Mouse (Mus musculus) heart, embryonic 12.5 days (tissue): Measurements from ENCODE around the gene Amz1. TPM values are rescaled to one million over a fixed set of nuclear protein-coding genes. Genes with fewer than 3 reads are reported as not detected.
A peak's percentile ranks its signal among the peaks of the same experiment; 100 is the strongest.

Source experiments
- ATAC-seq: fragments of 200-750 bp; cut with Nextera tagmentation; 2 replicates; pipeline ENCODE4 v1.8.0; 2017; ENCODE audit warnings: moderate TSS enrichment, moderate library complexity; ENCODE audit not compliant: insufficient number of reproducible peaks, low FRiP score
- H3K27ac ChIP-seq: fragments of 300-500 bp; sonication (generic); 2 replicates; pipeline ENCODE4 v1.5.1; 2016; ENCODE audit warnings: mild to moderate bottlenecking, moderate library complexity; ENCODE audit not compliant: poor library complexity, severe bottlenecking
- H3K27me3 ChIP-seq: fragments of 300-500 bp; sonication (generic); replicated peaks from 2 replicates; pipeline ENCODE4 v1.6.1; 2016; ENCODE audit warnings: mild to moderate bottlenecking, moderate library complexity
- H3K36me3 ChIP-seq: fragments of 300-500 bp; sonication (generic); 2 replicates; pipeline ENCODE4 v1.6.1; 2016; ENCODE audit warnings: mild to moderate bottlenecking, moderate library complexity
- H3K4me1 ChIP-seq: fragments of 300-500 bp; sonication (generic); replicated peaks from 2 replicates; pipeline ENCODE4 v1.6.1; 2016; ENCODE audit warnings: mild to moderate bottlenecking
- H3K4me2 ChIP-seq: fragments of 300-500 bp; sonication (generic); 2 replicates; pipeline ENCODE4 v1.6.1; 2016; ENCODE audit warnings: mild to moderate bottlenecking, moderate library complexity
- H3K4me3 ChIP-seq: fragments of 300-500 bp; sonication (generic); 2 replicates; pipeline ENCODE4 v1.5.1; 2016; ENCODE audit warnings: mild to moderate bottlenecking
- H3K9ac ChIP-seq: fragments of 300-500 bp; sonication (generic); 2 replicates; pipeline ENCODE4 v1.6.1; 2016; ENCODE audit warnings: mild to moderate bottlenecking, moderate library complexity
- H3K9me3 ChIP-seq: fragments of 300-500 bp; sonication (generic); replicated peaks from 2 replicates; pipeline ENCODE4 v1.6.1; 2016; ENCODE audit warnings: mild to moderate bottlenecking, moderate library complexity
- WGBS: fragments of 180-500 bp; shearing (Covaris S2); methylation state at CpG from one replicate; pipeline ENCODE4 v1.1.7; 2016; 5-methylcytosine and 5-hydroxymethylcytosine counted together
- polyA plus RNA-seq: library from polyadenylated mRNA; unstranded; fragments of >200 nt; fragmentation: Nextera tagmentation; extraction: Ambion mirVana; gene quantifications from 2 replicates; pipeline ENCODE4 v1.2.1, GENCODE M21; 2016

Amz1 gene
- polyA plus RNA-seq, 1 experiment from 2014 or later = 0.40 TPM

DNA sequence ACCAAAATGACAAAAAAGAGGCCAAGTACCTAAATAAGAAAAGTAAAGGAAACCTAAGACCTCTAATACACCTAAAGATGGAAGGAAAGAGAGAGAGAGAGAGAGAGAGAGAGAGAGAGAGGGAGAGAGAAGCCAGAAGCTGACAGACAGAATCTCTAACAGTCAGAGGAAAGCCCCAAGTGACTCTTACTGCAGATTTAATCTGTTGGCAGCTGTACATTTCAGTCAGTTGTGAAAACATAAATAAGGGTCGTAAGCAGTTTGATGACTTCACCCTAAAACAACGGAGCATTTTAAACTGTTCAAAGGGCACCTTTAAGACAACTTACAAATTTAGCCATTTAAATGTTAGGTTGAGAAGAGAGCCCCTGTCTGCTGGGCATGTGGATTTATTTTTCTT, 66.5 kb downstream of the Amz1 start:
- peak overlapping the region; percentile 81 for H3K27ac ChIP-seq
- no peak for ATAC-seq
- H3K4me3 ChIP-seq = no peak overlapping the region
- peaks cover 79% of the 10 kb centered on the region for H3K4me1 ChIP-seq
- H3K9ac ChIP-seq = no peak overlapping the region
- H3K36me3 ChIP-seq = peaks cover 6% of the 10 kb centered on the region; the same call in 1 of the 2 replicates
- 45% methylated on average over 2 of the region's 2 CpGs for WGBS
- no peak overlapping the region for H3K4me2 ChIP-seq
- no peaks in the 10 kb centered on the region for H3K9me3 ChIP-seq
- H3K27me3 ChIP-seq = no peaks in the 10 kb centered on the region

DNA sequence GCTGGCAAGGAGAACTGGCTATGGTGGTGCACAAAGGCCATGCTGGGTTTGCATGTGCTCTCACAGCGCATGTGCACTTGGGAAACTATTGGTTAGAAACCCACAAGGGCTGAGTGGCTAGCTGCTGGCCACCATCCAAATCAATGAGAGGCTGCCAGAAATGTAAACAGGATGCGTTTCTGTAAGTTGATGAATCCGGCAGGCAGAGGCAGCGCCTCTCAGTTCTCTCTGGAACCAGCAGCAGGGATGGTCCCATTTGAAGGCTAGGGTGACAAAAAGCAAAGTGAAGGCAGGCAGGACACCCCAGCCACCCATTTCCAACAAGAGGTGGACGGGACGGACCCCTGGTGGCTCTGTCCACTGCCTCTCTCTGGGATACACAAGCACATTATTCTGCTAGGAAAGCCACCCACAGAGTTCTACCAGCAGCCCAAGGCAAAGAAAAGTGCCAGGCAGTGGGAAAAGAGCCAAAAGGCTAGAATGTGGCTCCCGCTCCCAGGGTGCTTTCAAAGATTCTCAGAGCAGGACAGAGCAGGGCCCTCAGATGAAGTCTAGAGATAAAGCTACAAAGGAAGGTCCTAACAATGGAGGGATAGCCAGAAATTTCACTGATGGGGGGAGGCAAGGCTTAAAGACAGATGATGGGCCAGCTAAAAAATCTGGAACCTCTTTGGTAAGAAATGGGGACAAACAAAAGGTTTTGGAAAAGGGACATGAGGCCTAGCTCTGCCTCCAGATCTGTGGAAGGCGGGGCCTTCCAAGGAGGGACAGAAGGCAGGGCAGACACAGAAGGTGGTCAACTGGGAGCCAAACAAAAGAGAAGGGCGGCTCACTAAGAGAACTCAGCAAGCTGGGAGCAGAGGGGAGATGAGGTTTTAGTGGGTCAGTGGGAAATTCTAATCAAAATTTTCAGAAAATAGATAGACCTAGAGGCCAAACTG, 67.3 kb downstream of the Amz1 start:
- Histone ChIP-seq H3K4me3 (no peak overlapping the region), H3K9me3 (no peaks in the 10 kb centered on the region), H3K27me3 (no peaks in the 10 kb centered on the region), H3K4me1 (peaks cover 72% of the 10 kb centered on the region), H3K27ac (peak overlapping the region; percentile 81), H3K9ac (0 out of 2 replicates have a peak overlapping the region, but pooled peaks have one; percentile 16), H3K36me3 (peaks cover 3% of the 10 kb centered on the region; the same call in 1 of the 2 replicates), H3K4me2 (0 out of 2 replicates have a peak overlapping the region, but pooled peaks have one; percentile 11)
- WGBS = 47% methylated on average over 9 of the region's 9 CpGs
- 0 out of 2 replicates have a peak, but pooled peaks have one; percentile 15 for ATAC-seq

DNA sequence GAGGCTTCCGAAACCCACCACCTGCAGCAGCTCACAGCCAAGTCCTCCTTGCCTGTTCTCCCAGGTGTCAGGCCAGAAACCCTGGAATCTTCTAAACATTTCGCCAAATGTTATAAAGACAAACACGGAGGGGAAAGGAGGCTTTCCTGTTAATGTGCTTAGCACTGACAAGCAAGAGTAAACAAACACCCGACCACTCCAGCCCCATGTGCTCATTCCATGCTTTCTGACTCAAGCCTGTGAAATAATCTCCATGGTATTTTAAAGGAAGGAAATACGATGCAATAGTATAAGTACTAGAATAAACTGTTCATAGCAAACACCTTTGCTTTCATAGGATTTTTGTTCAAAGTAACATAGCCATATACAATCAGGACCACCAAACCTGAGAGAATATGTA, 68.3 kb downstream of the Amz1 start:
- Histone ChIP-seq H3K4me1 (peaks cover 71% of the 10 kb centered on the region), H3K27ac (peak overlapping the region; percentile 20; the same call in 1 of the 2 replicates), H3K4me3 (no peak overlapping the region), H3K9ac (no peak overlapping the region), H3K4me2 (no peak overlapping the region), H3K36me3 (peaks cover 3% of the 10 kb centered on the region; the same call in 1 of the 2 replicates), H3K27me3 (no peaks in the 10 kb centered on the region), H3K9me3 (no peaks in the 10 kb centered on the region)
- 47% methylated on average over 5 of the region's 5 CpGs for WGBS
- no peak for ATAC-seq

DNA sequence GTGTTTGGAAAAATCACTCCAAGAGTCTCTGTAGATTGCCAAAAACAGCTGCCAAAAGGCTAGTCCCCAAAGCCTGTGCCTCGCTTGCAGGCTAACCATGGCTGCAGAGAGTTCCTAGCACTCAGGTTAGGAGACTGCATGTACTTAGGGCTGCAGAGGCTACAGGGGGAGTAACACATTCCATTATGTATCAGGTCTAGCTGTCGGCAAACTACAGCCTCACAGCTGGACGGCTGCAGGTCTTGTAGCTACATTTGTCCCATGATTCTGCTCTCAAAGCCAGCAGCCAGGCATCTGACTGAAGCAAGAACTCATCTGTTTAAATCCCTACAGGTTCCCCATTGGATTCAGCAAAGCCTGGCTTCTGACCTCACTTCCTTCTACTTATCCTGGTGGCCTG, 70.8 kb downstream of the Amz1 start:
- no peak for ATAC-seq
- Histone ChIP-seq H3K9ac (no peak overlapping the region), H3K4me3 (no peak overlapping the region), H3K27me3 (no peaks in the 10 kb centered on the region), H3K4me2 (peak overlapping the region; percentile 6; the same call in 1 of the 2 replicates), H3K9me3 (no peaks in the 10 kb centered on the region), H3K27ac (peak overlapping the region; percentile 73), H3K36me3 (no peaks in the 10 kb centered on the region), H3K4me1 (peaks cover 80% of the 10 kb centered on the region)
- 19% methylated on average over 3 of the region's 3 CpGs for WGBS

DNA sequence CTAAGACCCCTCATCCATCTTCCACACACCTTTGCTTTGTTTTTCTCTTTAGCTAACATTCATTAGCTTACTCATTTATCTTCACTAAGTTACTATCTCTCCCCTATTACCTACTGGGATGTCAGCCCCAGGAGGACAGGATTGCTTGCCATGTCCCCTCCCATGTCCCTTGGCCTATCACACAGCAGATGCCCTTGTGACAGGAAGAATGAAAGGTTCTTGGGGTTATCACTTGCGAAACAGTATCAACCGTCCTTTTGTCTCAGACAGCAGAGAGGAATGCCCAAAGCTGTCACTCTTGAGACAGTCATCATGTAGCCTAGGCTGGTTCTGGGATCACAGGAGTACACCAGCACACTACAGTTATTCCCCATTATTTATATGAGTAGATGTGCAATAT, 71.2 kb downstream of the Amz1 start:
- H3K36me3 ChIP-seq = no peaks in the 10 kb centered on the region

DNA sequence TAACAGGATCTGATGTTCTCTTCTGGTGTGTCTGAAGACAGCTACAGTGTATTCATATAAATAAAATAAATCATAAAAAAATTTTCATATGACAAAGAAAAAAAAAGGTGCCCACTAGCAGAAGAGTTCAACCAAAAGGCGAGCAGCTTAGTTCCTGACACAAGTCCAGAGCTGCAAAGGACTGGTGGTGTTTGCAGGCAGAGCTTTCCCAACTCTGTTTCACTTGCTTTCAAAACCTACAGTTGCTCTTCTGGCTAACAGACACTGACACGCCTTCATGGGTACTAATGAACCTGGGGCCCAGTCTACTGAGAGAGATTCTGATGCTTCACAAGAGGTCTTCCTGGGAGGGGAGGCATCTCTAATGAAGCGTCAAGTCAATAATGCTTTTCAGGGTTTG, 72.1 kb downstream of the Amz1 start:
- H3K4me3 ChIP-seq = no peak overlapping the region
- no peak overlapping the region for H3K27ac ChIP-seq
- 80% methylated on average over 3 of the region's 3 CpGs for WGBS
- H3K27me3 ChIP-seq = no peaks in the 10 kb centered on the region
- H3K4me1 ChIP-seq = peaks cover 81% of the 10 kb centered on the region
- no peaks in the 10 kb centered on the region for H3K9me3 ChIP-seq
- H3K36me3 ChIP-seq = no peaks in the 10 kb centered on the region
- no peak overlapping the region for H3K9ac ChIP-seq
- ATAC-seq = no peak
- H3K4me2 ChIP-seq = no peak overlapping the region

More for the DNA sequence above, 71.2 kb downstream of the Amz1 start:
- Histone ChIP-seq H3K27me3 (no peaks in the 10 kb centered on the region), H3K9ac (no peak overlapping the region), H3K4me2 (0 out of 2 replicates have a peak overlapping the region, but pooled peaks have one; percentile 6), H3K27ac (peak overlapping the region; percentile 73), H3K4me1 (peaks cover 81% of the 10 kb centered on the region), H3K4me3 (no peak overlapping the region), H3K9me3 (no peaks in the 10 kb centered on the region)
- 15% methylated on average over 2 of the region's 2 CpGs for WGBS
- no peak for ATAC-seq

DNA sequence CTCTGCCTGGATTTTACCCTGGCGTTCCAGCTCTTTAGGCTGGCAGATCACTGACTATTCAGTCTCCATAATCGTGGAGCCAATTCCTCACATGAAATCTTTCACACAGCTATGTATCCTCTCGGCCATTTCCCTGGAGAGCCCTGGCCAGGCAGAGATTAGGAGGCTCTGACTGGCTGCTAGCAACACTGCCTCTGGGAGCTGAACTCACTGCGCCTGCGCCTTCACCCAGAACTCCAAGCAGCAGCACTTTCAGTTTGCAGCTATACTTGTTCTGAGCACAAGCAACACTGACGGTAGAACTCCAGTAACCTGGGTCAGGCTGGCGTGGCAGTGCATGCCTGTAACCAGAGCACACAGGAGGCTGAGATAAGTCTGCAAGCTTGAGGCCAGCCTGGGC, 74.2 kb downstream of the Amz1 start:
- Histone ChIP-seq H3K9me3 (no peaks in the 10 kb centered on the region), H3K36me3 (no peaks in the 10 kb centered on the region), H3K4me3 (no peak overlapping the region), H3K4me1 (peaks cover 77% of the 10 kb centered on the region), H3K27me3 (no peaks in the 10 kb centered on the region), H3K9ac (0 out of 2 replicates have a peak overlapping the region, but pooled peaks have one; percentile 23), H3K4me2 (peak overlapping the region; percentile 38), H3K27ac (peak overlapping the region; percentile 67)
- WGBS = 39% methylated on average over 7 of the region's 7 CpGs
- no peak for ATAC-seq

DNA sequence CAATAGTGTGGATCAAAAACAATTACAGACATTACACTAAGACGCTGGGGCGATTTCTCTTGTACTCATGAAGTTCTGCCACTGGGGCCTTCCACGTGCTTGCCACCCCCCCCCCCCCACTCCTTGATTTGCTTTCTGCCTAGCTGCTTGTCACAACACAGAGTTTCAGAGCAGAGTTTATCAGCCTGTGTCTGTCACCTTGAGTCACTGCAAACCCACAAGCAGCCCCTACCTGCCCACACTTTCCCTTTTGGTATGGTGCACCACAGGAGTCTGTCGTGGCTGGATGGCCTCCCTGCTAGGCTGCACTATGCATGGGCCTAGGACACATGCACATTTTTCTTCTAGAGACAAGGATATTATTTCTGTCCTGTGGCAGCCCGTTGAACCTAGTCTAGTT, 74.8 kb downstream of the Amz1 start:
- Histone ChIP-seq H3K27ac (peak overlapping the region; percentile 67), H3K36me3 (no peaks in the 10 kb centered on the region), H3K9me3 (no peaks in the 10 kb centered on the region), H3K4me1 (peaks cover 77% of the 10 kb centered on the region), H3K4me3 (no peak overlapping the region), H3K9ac (no peak overlapping the region), H3K27me3 (no peaks in the 10 kb centered on the region), H3K4me2 (no peak overlapping the region)
- WGBS = 48% methylated on average over 5 of the region's 5 CpGs
- no peak for ATAC-seq

DNA sequence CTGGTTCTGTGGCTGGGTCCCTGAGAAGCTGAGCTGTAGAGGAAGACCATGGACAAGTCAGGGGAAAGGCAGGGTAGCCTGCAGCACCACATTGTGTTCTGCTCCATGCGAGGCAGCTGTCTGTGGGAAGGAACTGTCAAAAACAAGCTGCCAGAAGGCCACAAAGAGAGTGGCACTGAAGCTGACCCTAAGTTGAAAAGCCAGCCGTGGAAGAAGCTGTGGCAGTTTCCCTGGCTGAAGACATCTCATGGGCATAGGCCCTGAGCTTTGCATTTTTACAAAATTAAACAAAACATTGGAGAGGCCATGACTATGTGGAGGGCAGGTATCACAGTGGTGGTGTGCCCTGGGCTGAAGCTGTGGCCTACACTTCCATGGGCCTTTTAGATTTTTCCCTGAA, 75.3 kb downstream of the Amz1 start:
- Histone ChIP-seq H3K4me1 (peaks cover 77% of the 10 kb centered on the region), H3K4me3 (no peak overlapping the region), H3K27ac (peak overlapping the region; percentile 67; the same call in 1 of the 2 replicates), H3K4me2 (no peak overlapping the region), H3K9me3 (no peaks in the 10 kb centered on the region), H3K36me3 (no peaks in the 10 kb centered on the region), H3K27me3 (no peaks in the 10 kb centered on the region), H3K9ac (no peak overlapping the region)
- 53% methylated on average over 2 of the region's 2 CpGs for WGBS
- no peak for ATAC-seq

DNA sequence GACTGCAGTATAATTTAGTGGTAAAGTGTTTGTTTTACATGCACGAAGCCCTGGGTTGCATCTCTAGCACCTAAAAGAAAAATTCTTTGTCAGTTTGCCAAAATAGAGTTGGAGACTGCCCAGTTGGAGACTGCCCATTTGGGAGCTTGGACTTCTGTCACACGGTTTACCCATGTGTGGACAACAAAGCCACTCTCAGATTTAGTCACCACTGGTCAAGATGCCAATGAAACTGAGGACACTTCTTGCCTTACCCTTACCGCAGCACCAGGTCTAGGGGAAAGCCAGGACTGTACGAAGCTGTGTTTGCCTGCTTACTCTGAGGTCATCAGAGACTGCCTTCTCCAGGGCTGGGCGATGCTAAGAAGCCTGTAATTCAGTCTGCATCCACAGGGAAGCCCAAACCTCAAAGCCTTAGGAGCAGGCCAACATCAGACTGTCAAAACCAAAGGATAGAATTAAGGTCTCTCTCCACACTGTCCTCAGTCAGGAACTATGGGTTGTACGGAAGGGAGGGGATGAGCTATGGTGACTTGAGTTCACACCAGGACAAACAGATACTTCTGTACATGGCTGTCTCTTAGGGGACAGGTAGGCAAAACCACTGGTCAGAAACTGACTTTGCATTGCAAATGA, 76.5 kb downstream of the Amz1 start:
- H3K27ac ChIP-seq = no peak overlapping the region

DNA sequence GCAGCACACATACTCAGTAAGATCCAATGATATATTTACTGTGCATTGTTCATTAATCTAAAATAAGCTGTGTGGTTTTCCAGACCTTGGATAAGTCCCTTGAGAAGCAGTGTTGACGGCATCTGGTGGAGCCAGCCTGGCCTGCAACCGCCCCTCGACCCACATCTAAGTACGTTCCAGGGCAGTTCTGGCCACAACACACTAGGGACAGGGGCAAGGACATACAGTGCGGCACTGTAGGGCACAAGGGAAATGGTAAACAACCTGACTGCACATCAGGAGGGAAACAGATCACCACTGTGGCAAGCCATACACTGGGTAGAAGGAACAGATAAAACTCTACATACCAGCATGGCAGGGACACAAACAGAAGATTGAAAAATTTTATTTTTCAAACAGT, 77.9 kb downstream of the Amz1 start:
- Histone ChIP-seq H3K4me2 (no peak overlapping the region), H3K9ac (no peak overlapping the region), H3K36me3 (no peaks in the 10 kb centered on the region), H3K9me3 (no peaks in the 10 kb centered on the region), H3K27ac (no peak overlapping the region; the same call in 1 of the 2 replicates), H3K4me1 (peaks cover 84% of the 10 kb centered on the region), H3K4me3 (no peak overlapping the region), H3K27me3 (no peaks in the 10 kb centered on the region)
- no peak for ATAC-seq
- WGBS = 84% methylated on average over 5 of the region's 5 CpGs

More for the DNA sequence above, 76.5 kb downstream of the Amz1 start:
- ATAC-seq = no peak
- Histone ChIP-seq H3K36me3 (no peaks in the 10 kb centered on the region), H3K4me3 (no peak overlapping the region), H3K4me2 (no peak overlapping the region), H3K27me3 (no peaks in the 10 kb centered on the region), H3K4me1 (peaks cover 77% of the 10 kb centered on the region), H3K9me3 (no peaks in the 10 kb centered on the region), H3K9ac (no peak overlapping the region)
- 78% methylated on average over 6 of the region's 6 CpGs for WGBS
